Mouse (Mus musculus) olfactory bulb, adult 2 months (tissue): ENCODE measurements around the gene Gng3.

Experiments used
- CTCF ChIP-seq: fragments of 200-500 bp; IDR thresholded peaks from 2 replicates; pipeline ENCODE4 v1.5.1; 2012; ENCODE audit warnings: low read depth, mild to moderate bottlenecking, low read length, moderate library complexity; ENCODE audit not compliant: insufficient read depth
- POLR2A ChIP-seq: fragments of 200-500 bp; IDR thresholded peaks from 2 replicates; pipeline ENCODE4 v1.6.1; 2012; ENCODE audit warnings: mild to moderate bottlenecking, low read depth, low read length, moderate library complexity; ENCODE audit not compliant: insufficient read depth

DNA sequence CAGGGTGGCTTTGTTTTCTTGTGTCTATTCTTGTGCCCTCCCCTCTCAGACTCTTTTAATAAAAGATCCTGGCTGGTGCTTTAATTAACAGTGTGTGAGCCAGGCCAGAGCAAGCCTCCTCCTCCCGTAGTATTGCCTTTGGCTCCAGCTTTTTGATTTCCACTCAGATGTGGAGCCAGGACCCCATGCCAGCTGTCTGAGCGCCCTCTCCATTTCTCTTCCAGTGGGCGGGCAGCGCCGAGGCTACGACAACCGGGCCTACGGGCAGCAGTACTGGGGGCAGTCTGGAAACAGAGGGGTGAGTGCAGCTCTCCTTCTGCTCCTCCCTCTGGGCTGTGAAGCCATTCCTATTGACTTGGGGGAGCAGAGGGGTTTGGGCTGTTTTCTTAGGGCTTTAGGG lies 8.3 kb downstream of the Gng3 start:
- TF ChIP-seq CTCF (no peak), POLR2A (no peak)
